Mouse (Mus musculus) cerebellum, postnatal 25 days (tissue): Measurements from ENCODE around the gene Nav3.
A peak's percentile ranks its signal among the peaks of the same experiment; 100 is the strongest.

Experiments
- DNase-seq, 2 experiments: peaks; one replicate each; pipeline ENCODE4 v3.0.0; 2021; ENCODE audit warnings: mixed read lengths in 2 of 2

Nav3 gene

DNA sequence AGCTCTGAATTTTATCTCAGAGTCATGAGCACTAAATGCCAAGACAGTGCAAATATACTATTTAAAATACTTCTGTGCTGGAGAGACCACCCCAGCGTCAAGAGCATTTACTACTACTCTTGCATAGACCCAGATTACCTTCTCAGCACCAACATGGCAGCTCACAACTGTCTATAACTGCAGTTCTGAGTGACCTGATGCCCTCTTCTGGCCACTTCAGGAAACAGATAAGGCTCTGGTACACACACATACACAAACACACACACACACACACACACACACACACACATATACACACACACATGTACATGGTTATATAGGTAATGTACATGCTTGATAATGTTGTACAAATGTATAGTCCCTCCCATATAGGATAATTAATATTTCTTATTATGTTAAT lies 551.2 kb downstream of the Nav3 start:
- no peak for DNase-seq

DNA sequence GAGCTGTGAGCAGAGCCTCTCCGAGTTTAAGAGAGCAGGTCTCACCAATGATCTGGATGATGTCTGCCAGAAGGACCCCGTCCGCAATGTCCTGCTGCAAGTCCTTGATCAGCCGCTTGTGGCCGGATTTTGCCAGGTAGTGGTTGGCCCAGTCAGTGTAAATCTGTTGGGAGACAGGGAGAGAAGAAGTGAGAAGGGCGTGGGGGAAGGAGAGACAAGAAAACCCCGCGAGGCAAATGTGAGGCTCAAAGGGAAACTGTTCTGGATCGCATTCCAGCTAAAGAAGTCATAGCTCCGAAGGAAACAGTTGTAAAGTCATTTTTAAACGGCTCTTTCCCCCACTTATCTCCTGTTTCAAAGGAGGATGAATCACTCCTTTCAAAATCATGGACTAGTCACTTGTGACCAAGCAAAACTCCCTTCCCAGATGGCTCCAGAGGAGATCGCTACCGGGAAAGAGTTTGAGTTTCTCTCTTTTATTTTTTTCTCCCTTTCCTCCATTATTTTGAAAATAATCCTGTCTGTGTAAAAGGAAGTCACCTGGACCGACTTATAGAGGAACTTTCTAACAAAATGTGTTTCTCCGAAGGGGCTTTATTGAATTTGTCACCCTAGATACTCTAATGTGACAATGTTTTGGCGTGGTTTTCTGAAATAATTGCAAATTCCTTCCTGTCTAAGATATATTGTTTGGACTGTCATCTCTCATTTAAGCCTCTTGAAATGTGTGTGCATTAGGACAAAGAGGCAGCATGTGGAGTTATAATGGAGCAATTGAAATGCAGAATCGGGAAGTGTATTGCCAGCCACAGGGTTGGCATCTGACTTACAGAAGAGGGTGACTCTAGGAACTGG lies 552.1 kb downstream of the Nav3 start:
- peak in 1 of 2 experiments; percentile 26 for DNase-seq

GRCm38 (mm10) chr10:109903241-109903640 lies 552.8 kb downstream of the Nav3 start:
- no peak for DNase-seq

GRCm38 (mm10) chr10:109889171-109889475 lies 566.9 kb downstream of the Nav3 start:
- no peak for DNase-seq

- no peak for DNase-seq
Observed at GRCm38 (mm10) chr10:109888355-109889170, 567.4 kb downstream of the Nav3 start.

DNA sequence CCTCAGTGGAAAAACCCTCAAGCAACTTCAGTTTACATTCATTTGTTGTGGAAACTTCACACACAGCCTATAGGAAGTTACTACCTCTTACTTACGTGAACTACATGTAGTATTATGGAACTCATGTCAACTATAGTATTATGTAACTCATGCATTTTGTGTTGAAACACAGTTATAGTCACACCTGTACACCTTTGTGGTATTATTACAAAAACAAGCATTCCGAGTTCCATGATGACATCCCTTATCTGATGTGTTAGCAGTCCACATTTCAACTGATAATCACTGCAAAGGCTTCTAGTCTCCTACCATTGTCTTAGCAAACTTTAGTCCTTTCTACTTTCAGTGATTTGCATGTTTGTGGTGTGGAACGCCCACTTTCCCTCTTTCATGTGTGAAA lies 568.8 kb downstream of the Nav3 start:
- DNase-seq = no peak

GRCm38 (mm10) chr10:109876107-109876506 lies 579.9 kb downstream of the Nav3 start:
- no peak for DNase-seq

- DNase-seq = no peak
Observed at GRCm38 (mm10) chr10:109875312-109875830, 580.6 kb downstream of the Nav3 start.

DNA sequence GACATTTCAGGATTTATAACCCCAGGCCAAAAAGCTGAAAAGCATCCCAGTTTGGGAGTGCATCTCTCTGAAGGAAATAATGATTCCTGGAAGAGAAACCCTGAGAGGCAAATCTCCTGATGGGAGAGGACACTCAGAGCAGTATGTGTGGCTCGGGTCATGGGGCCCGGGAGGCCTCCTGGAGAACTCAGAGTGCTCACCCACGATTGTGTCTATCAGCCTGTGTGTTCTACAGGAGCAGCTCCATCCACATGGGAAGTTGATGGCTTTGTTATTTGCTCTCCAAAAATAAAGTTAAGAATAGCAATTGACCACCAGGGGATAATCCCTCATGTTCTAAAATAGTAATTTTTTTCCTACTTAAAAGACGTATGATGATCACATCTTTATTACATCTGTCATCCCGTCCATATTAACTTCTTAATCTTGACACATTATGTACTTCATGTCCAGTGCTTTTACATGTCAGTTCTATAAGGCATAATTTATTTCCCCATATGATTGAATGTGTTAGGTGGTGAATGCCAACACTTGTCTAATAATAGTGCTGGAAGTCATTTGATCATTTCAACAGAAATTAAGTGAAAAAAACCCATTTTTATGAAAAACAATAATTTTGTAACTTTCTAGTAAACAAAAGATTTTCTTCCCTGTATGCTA lies 581.2 kb downstream of the Nav3 start:
- no peak for DNase-seq

- DNase-seq = no peak
Observed at GRCm38 (mm10) chr10:109866063-109866462, 589.9 kb downstream of the Nav3 start.

DNA sequence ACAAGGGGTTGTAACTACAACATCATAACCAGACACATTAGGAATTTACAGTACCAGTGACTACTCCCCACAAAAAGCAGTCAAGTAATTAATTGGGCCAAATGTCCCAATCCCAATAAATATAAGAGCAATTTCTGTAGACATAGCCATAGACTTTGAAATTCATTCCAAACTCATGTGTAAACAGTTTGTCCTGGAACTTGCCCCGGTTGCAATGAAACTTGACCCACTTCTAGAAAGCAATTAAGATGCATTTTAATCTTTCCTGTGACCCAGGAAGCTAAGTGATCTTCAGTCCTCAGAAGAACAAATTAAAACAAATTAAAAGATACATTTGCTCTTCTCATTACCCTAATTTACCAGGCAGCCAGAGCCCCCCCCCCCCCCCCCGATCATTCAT lies 590.6 kb downstream of the Nav3 start:
- DNase-seq = no peak

GRCm38 (mm10) chr10:109864708-109865107 lies 591.3 kb downstream of the Nav3 start:
- DNase-seq = peak; percentile 61 to 76

- DNase-seq = no peak
Observed at GRCm38 (mm10) chr10:109861275-109861674, 594.7 kb downstream of the Nav3 start.

GRCm38 (mm10) chr10:109858568-109858967 lies 597.4 kb downstream of the Nav3 start:
- DNase-seq = no peak

GRCm38 (mm10) chr10:109852392-109852791 lies 603.6 kb downstream of the Nav3 start:
- DNase-seq = no peak

GRCm38 (mm10) chr10:109847631-109848030 lies 608.4 kb downstream of the Nav3 start:
- DNase-seq = no peak

DNA sequence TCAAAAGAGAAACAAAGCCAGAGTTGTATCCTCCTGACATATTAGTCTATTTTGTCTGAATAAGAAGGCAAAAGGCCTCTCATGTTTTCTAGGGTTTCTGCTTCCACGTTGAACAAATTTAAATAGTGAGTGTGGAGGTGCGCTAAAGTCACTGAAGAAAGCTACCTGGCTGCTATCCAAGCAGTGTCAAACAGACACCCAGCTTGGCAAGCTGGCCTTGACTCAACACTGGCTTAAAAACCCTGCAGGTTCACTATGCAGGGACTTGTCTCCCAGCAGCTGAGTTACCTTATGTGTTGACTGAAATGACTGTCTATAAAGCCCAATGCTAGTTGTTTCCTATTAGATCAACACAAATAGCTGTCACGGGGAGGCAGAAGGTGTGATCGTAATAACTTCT lies 612.3 kb downstream of the Nav3 start:
- DNase-seq = peak in 1 of 2 experiments; percentile 34

GRCm38 (mm10) chr10:109832768-109833291 lies 623.2 kb downstream of the Nav3 start:
- DNase-seq = peak; percentile 63 to 64

DNA sequence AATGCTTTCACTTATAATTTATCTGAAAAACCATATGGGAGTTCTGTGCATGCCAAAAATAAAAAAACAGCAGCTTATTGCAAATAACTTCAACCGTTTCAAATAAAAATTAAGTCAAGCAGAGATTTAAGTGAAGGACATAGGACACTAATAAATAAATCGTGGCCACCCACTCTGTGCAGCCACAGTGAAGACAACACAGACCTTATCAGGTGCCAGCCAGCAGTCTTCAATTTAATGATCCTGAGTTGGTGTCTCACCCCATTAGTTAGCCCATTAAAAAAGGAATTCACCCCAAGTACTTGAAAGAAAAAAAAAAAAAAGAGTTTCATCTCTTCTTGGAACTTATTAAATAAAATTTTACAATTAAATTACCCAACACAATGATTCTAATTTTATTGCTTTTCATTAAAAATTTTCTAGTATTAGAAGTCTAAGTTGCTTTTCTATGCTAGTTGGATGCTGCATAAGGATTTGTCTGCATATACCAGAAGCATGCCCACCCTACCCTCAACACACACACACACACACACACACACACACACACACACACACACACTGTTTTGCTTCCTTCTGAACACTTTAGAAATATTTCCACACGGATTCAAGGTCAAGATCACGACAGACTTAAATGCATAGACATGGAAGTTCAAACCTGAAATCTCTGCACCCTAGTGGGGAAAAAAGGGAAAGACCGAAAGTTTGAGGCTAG lies 649.1 kb downstream of the Nav3 start:
- DNase-seq = no peak

DNA sequence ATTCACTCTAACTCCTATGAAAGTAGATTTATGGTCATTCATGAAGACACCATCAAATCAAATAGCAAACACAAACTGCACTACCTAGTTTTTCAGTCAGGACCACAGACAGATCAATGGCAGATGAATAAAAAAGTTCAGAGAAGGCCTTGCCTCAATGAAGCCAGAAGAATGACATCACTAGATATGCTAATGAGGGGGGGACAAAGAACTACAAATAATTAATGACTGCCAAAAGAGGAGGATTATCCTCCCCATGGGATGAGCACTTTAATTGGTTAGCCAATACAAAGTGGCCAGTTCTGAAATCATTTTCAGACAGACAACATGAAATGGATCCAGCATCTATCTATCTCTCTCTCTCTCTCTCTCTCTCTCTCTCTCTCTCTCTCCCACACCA lies 652.6 kb downstream of the Nav3 start:
- DNase-seq = no peak

- no peak for DNase-seq
Observed at GRCm38 (mm10) chr10:109802236-109802635, 653.8 kb downstream of the Nav3 start.

GRCm38 (mm10) chr10:109799246-109799645 lies 656.8 kb downstream of the Nav3 start:
- no peak for DNase-seq
